Comparison of ENCODE assay signal across 9 mouse cellular contexts in the genomic region with DNA sequence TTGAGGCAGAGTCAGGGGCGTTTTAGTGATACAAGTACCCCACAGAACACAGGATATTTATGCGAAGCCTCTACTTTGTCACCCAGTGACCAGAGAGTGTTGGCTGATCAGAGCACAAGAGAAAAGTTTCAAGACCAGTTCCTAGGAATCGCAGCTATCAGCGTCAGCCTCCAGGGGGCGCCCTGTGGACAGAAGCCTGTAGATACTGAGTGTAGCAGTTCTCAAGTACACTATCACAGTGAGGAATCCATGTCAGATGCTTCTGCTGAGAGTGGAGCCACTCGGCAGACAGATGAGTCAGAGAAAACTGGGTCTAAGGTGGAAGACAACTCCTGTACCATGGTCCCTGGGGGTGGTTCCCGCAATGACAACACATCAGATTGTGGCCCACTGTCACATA.
DNase-seq lines count a peak whose midpoint lies in the region; ATAC-seq and TF ChIP-seq lines count a peak whose summit lies in the region.
"Had no signal": no experiment of that assay in that cellular context is flagged by ENCODE, and none has a peak within 500 bp of the region (broad histone marks: within the 10 kb centered on the region; RNA-seq: fewer than 3 reads in every experiment).

No protein-coding gene starts in this region.

- H3K9me3 ChIP-seq in intestine, embryonic 14.5 days (ENCODE audit: control insufficient read depth, low read length) = no peaks in the 10 kb centered on the region
- H3K9me3 ChIP-seq in intestine, embryonic 15.5 days = no peaks in the 10 kb centered on the region
- no peaks in the 10 kb centered on the region for H3K9me3 ChIP-seq in E14TG2a.4 (ENCODE audit: low read length)
- H3K9me3 ChIP-seq: embryonic facial prominence, embryonic 15.5 days had no signal

- H3K4me2 ChIP-seq in intestine, embryonic 14.5 days (ENCODE audit: low read length) = no peak overlapping the region
- H3K4me2 ChIP-seq in intestine, embryonic 15.5 days (replicated peaks) = no peak overlapping the region
- H3K4me2 ChIP-seq: embryonic facial prominence, embryonic 15.5 days had no signal

- peak; percentile 90 for TF ChIP-seq CTCF in E14TG2a.4 (conservative IDR thresholded peaks at IDR 0.05; ENCODE audit: low read length)
- peak; percentile 49 for TF ChIP-seq CTCF in bone marrow macrophage, adult 2 months (IDR thresholded peaks at IDR 0.05; ENCODE audit: low read depth, low read length)

- no peak overlapping the region for H3K4me3 ChIP-seq in intestine, embryonic 14.5 days (ENCODE audit: low read depth, low read length)
- no peak overlapping the region for H3K4me3 ChIP-seq in intestine, embryonic 15.5 days (replicated peaks)
- no peak overlapping the region for H3K4me3 ChIP-seq in E14TG2a.4 (replicated peaks; ENCODE audit: low read length)
- H3K4me3 ChIP-seq in bone marrow macrophage, adult 2 months (ENCODE audit: insufficient read depth, low read length) = no peak overlapping the region
- H3K4me3 ChIP-seq: embryonic facial prominence, embryonic 15.5 days had no signal

- H3K27me3 ChIP-seq in intestine, embryonic 14.5 days (replicated peaks; ENCODE audit: control insufficient read depth, insufficient read depth, low read length) = no peaks in the 10 kb centered on the region
- H3K27me3 ChIP-seq in intestine, embryonic 15.5 days (replicated peaks) = no peaks in the 10 kb centered on the region
- no peaks in the 10 kb centered on the region for H3K27me3 ChIP-seq in E14TG2a.4 (ENCODE audit: insufficient read depth, low read length)
- H3K27me3 ChIP-seq: embryonic facial prominence, embryonic 15.5 days had no signal

- 63% methylated on average over 7 of the region's 7 CpGs for WGBS in intestine, embryonic 14.5 days
- 68% methylated on average over 7 of the region's 7 CpGs for WGBS in intestine, embryonic 15.5 days

- no peak for TF ChIP-seq POLR2A in bone marrow macrophage, adult 2 months (IDR thresholded peaks at IDR 0.05; ENCODE audit: borderline replicate concordance, low read depth, low read length)

- no peak overlapping the region for H3K27ac ChIP-seq in intestine, embryonic 14.5 days (ENCODE audit: low read depth)
- no peak overlapping the region for H3K27ac ChIP-seq in intestine, embryonic 15.5 days
- H3K27ac ChIP-seq in bone marrow macrophage, adult 2 months (ENCODE audit: insufficient read depth, low read depth, low read length) = no peak overlapping the region
- H3K27ac ChIP-seq: embryonic facial prominence, embryonic 15.5 days had no signal

- H3K9ac ChIP-seq in intestine, embryonic 14.5 days (ENCODE audit: low read length) = no peak overlapping the region
- H3K9ac ChIP-seq in intestine, embryonic 15.5 days = no peak overlapping the region
- H3K9ac ChIP-seq: embryonic facial prominence, embryonic 15.5 days had no signal

- peak; percentile 67 for DNase-seq in intestine, embryonic 14.5 days (ENCODE audit: low spot score)
- DNase-seq in layer of hippocampus, adult 9-11 months = peak; percentile 53
- DNase-seq in mesoderm, embryonic 11.5 days (ENCODE audit: low read depth, low spot score) = peak; percentile 51
- DNase-seq in Muller cell, postnatal 12 days (ENCODE audit: inconsistent ontology term) = no peak

- no peaks in the 10 kb centered on the region for H3K4me1 ChIP-seq in intestine, embryonic 14.5 days (replicated peaks; ENCODE audit: control insufficient read depth, insufficient read depth, low read length)
- H3K4me1 ChIP-seq in intestine, embryonic 15.5 days (replicated peaks) = no peaks in the 10 kb centered on the region
- peaks cover 18% of the 10 kb centered on the region for H3K4me1 ChIP-seq in E14TG2a.4 (replicated peaks; ENCODE audit: low read depth, low read length)
- H3K4me1 ChIP-seq in bone marrow macrophage, adult 2 months (ENCODE audit: control insufficient read depth, insufficient read depth, low read length) = no peaks in the 10 kb centered on the region
- H3K4me1 ChIP-seq: embryonic facial prominence, embryonic 15.5 days had no signal

- no peaks in the 10 kb centered on the region for H3K36me3 ChIP-seq in intestine, embryonic 14.5 days (ENCODE audit: control insufficient read depth, insufficient read depth, low read length)
- H3K36me3 ChIP-seq in intestine, embryonic 15.5 days = no peaks in the 10 kb centered on the region
- peaks cover 97% of the 10 kb centered on the region for H3K36me3 ChIP-seq in E14TG2a.4 (ENCODE audit: insufficient read depth, low read length)

- ATAC-seq in intestine, embryonic 14.5 days (replicated peaks; ENCODE audit: low FRiP score, low TSS enrichment, low read depth) = 0 out of 2 replicates have a peak, but pooled peaks have one; percentile 23
- no peak for ATAC-seq in intestine, embryonic 15.5 days
- ATAC-seq in frontal cortex, adult (ENCODE audit: low TSS enrichment) = peak; percentile 29; the same call in 1 of the 2 replicates
